Comparison of ENCODE assay signal across 15 mouse cellular contexts in genomic region chr17:51687226-51687625, GRCm38 (mm10).
"Had no signal": no experiment of that assay in that cellular context is flagged by ENCODE, and none has a peak within 500 bp of the region (broad histone marks: within the 10 kb centered on the region; RNA-seq: fewer than 3 reads in every experiment).

No protein-coding gene starts in this region.

- ATAC-seq: forebrain, postnatal 0 days; hindbrain, postnatal 0 days; intestine, embryonic 16.5 days had no signal

- DNase-seq: forebrain, postnatal 0 days; gastrocnemius, adult 2 months; gastrocnemius, postnatal 10 days; gastrocnemius, postnatal 25 days; heart, adult 11 months; heart, postnatal 10 days; heart, postnatal 4 days; kidney, adult 18-20 months; kidney, adult 8-10 months; kidney, postnatal 10 days; kidney, postnatal 25 days; kidney, postnatal 4 days; liver had no signal
